ENCODE assay signal across 12 mouse cellular contexts in genomic region chr5:122769101-122769568, GRCm38 (mm10). TPM values are rescaled to one million over a fixed set of nuclear protein-coding genes. Genes with fewer than 3 reads are reported as not detected.
A peak's percentile ranks its signal among the peaks of the same experiment; 100 is the strongest.
DNase-seq lines count a peak whose midpoint lies in the region; ATAC-seq and TF ChIP-seq lines count a peak whose summit lies in the region.
"Had no signal": no experiment of that assay in that cellular context is flagged by ENCODE, and none has a peak within 500 bp of the region (broad histone marks: within the 10 kb centered on the region; RNA-seq: fewer than 3 reads in every experiment).

No protein-coding gene starts in this region.

- no peak for TF ChIP-seq CTCF in E14TG2a.4 (conservative IDR thresholded peaks at IDR 0.05; ENCODE audit: low read length)

- no peak overlapping the region for H3K4me2 ChIP-seq in heart, embryonic 12.5 days
- H3K4me2 ChIP-seq: heart, embryonic 13.5 days; lung, embryonic 14.5 days had no signal

- no peaks in the 10 kb centered on the region for H3K9me3 ChIP-seq in heart, embryonic 12.5 days (replicated peaks)
- H3K9me3 ChIP-seq in E14TG2a.4 (ENCODE audit: low read length): no peaks in the 10 kb centered on the region
- H3K9me3 ChIP-seq: heart, embryonic 13.5 days had no signal

- DNase-seq in heart, adult 11 months: peak; percentile 96
- no peak for DNase-seq in frontal cortex, postnatal 36 days (ENCODE audit: low spot score in 2 of 2)
- DNase-seq in embryo, embryonic 9.5 days (ENCODE audit: extremely low spot score): no peak
- no peak for DNase-seq in gastrocnemius, postnatal 10 days
- DNase-seq: cerebellum, adult 8-10 months; lung, embryonic 14.5 days had no signal

- no peak overlapping the region for H3K4me3 ChIP-seq in heart, embryonic 12.5 days
- H3K4me3 ChIP-seq in E14TG2a.4 (replicated peaks; ENCODE audit: low read length): peak overlapping the region; percentile 45
- H3K4me3 ChIP-seq: heart, embryonic 13.5 days had no signal

- WGBS in heart, embryonic 12.5 days: 76% methylated on average over 15 of the region's 15 CpGs

- no peak for ATAC-seq in heart, embryonic 12.5 days (ENCODE audit: insufficient number of reproducible peaks, low FRiP score)
- peak; percentile 62 for ATAC-seq in common myeloid progenitor, adult 5-6 weeks (replicated peaks; ENCODE audit: low read depth, poor library complexity, severe bottlenecking)
- peak; percentile 85 for ATAC-seq in megakaryocyte, adult 5-6 weeks (ENCODE audit: poor library complexity, severe bottlenecking)
- ATAC-seq: CD4-positive, CD25-positive, alpha-beta regulatory T cell, adult 4 months had no signal

- H3K27ac ChIP-seq in heart, embryonic 12.5 days (ENCODE audit: poor library complexity, severe bottlenecking): no peak overlapping the region

- no peak overlapping the region for H3K9ac ChIP-seq in heart, embryonic 12.5 days
- H3K9ac ChIP-seq: heart, embryonic 13.5 days; lung, embryonic 14.5 days had no signal

- H3K36me3 ChIP-seq in heart, embryonic 12.5 days: 0 out of 2 replicates have a peak, but pooled peaks cover 6% of the 10 kb centered on the region
- no peaks in the 10 kb centered on the region for H3K36me3 ChIP-seq in E14TG2a.4 (ENCODE audit: insufficient read depth, low read length)

- H3K27me3 ChIP-seq in heart, embryonic 12.5 days (replicated peaks): no peaks in the 10 kb centered on the region
- peaks cover 8% of the 10 kb centered on the region; the same call in 1 of the 2 replicates for H3K27me3 ChIP-seq in E14TG2a.4 (ENCODE audit: insufficient read depth, low read length)
- H3K27me3 ChIP-seq: heart, embryonic 13.5 days had no signal

- peaks cover 9% of the 10 kb centered on the region for H3K4me1 ChIP-seq in heart, embryonic 12.5 days (replicated peaks)
- H3K4me1 ChIP-seq in E14TG2a.4 (replicated peaks; ENCODE audit: low read depth, low read length): peaks cover 75% of the 10 kb centered on the region

RNA-seq across cellular contexts. Expression of gene Camkk2, which starts 10.1 kb away (rescaled TPM):
- polyA plus RNA-seq in heart, embryonic 12.5 days (2016; fragmentation: Nextera tagmentation; extraction: Ambion mirVana): 18.4 and 19.4 TPM in 2 replicates
- total RNA-seq in common myeloid progenitor, adult 5-6 weeks (2017): 20.8 and 42.9 TPM in 2 replicates
- 70.6 and 86.6 TPM in 2 replicates for total RNA-seq in megakaryocyte, adult 5-6 weeks (2015)
- total RNA-seq in megakaryocyte, adult 5-6 weeks (2017): 83.6 and 94.3 TPM in 2 replicates
- total RNA-seq in gastrocnemius, postnatal 10 days (2021): 10 to 100 TPM in 1 of 2 experiments, 1 to 10 TPM in 1; 9.7 to 15.6 TPM

RNA-seq across cellular contexts. Expression of gene Anapc5, which starts 52.0 kb away (rescaled TPM):
- 342 and 343 TPM in 2 replicates for polyA plus RNA-seq in heart, embryonic 12.5 days (2016; fragmentation: Nextera tagmentation; extraction: Ambion mirVana)
- total RNA-seq in common myeloid progenitor, adult 5-6 weeks (2017): 344 and 345 TPM in 2 replicates
- 152 and 159 TPM in 2 replicates for total RNA-seq in megakaryocyte, adult 5-6 weeks (2015)
- 243 and 247 TPM in 2 replicates for total RNA-seq in megakaryocyte, adult 5-6 weeks (2017)
- total RNA-seq in gastrocnemius, postnatal 10 days (2021): 100 to 1,000 TPM; 160 to 179 TPM
